In genomic region chr2:20898684-20899083, GRCm38 (mm10) we compare ENCODE assay signal across 7 mouse cellular contexts.
DNase-seq lines count a peak whose midpoint lies in the region; ATAC-seq lines count a peak whose summit lies in the region.

No protein-coding gene starts in this region.

- 29% methylated on average over 6 of the region's 6 CpGs for WGBS in intestine, embryonic 14.5 days

- no peak overlapping the region for H3K27ac ChIP-seq in intestine, embryonic 14.5 days (ENCODE audit: low read depth)

- no peaks in the 10 kb centered on the region for H3K36me3 ChIP-seq in intestine, embryonic 14.5 days (ENCODE audit: control insufficient read depth, insufficient read depth, low read length)

- H3K4me3 ChIP-seq in intestine, embryonic 14.5 days (ENCODE audit: low read depth, low read length), result no peak overlapping the region

- no peaks in the 10 kb centered on the region for H3K9me3 ChIP-seq in intestine, embryonic 14.5 days (ENCODE audit: control insufficient read depth, low read length)

- H3K27me3 ChIP-seq in intestine, embryonic 14.5 days (replicated peaks; ENCODE audit: control insufficient read depth, insufficient read depth, low read length), result no peaks in the 10 kb centered on the region

- H3K9ac ChIP-seq in intestine, embryonic 14.5 days (ENCODE audit: low read length), result no peak overlapping the region

- H3K4me2 ChIP-seq in intestine, embryonic 14.5 days (ENCODE audit: low read length), result no peak overlapping the region

- peak; percentile 57 to 63 for DNase-seq in adrenal gland, adult 18-20 months (ENCODE audit: low spot score in 2 of 2)
- DNase-seq in embryo, embryonic 10.5 days (ENCODE audit: low spot score), result peak; percentile 88
- peak; percentile 65 for DNase-seq in gastrocnemius, postnatal 25 days
- DNase-seq in intestine, embryonic 14.5 days (ENCODE audit: low spot score), result peak; percentile 78
- peak; percentile 83 to 84 for DNase-seq in left cerebral cortex, postnatal 14 days (ENCODE audit: low spot score in 2 of 2)
- peak; percentile 53 to 69 for DNase-seq in right cerebral cortex, postnatal 36 days (ENCODE audit: low spot score in 2 of 2)

- H3K4me1 ChIP-seq in intestine, embryonic 14.5 days (replicated peaks; ENCODE audit: control insufficient read depth, insufficient read depth, low read length), result no peaks in the 10 kb centered on the region

- peak; percentile 69 for ATAC-seq in intestine, embryonic 14.5 days (replicated peaks; ENCODE audit: low FRiP score, low TSS enrichment, low read depth)
- ATAC-seq in megakaryocyte-erythroid progenitor cell, adult 5-6 weeks (replicated peaks; ENCODE audit: low FRiP score, low TSS enrichment, poor library complexity, severe bottlenecking), result peak; percentile 95

- intact Hi-C loops in left cerebral cortex, postnatal 14 days (cut with DNase I), result loop anchor here (2.0 kb wide), 2 partner anchors 64 to 290 kb away; no protein-coding TSS in a partner anchor
